Mouse (Mus musculus) cortical plate, adult 2 months (tissue): ENCODE results near the gene Cadps2.

Source experiments
- CTCF ChIP-seq: fragments of 200-500 bp; IDR thresholded peaks from 2 replicates; pipeline ENCODE4 v1.5.1; 2011; ENCODE audit warnings: mild to moderate bottlenecking, control low read depth, low read length; ENCODE audit not compliant: insufficient read depth; ENCODE audit errors: extremely low read depth
- POLR2A ChIP-seq: fragments of 200-500 bp; IDR thresholded peaks from 2 replicates; pipeline ENCODE4 v1.6.1; 2011; ENCODE audit warnings: mild to moderate bottlenecking, low read length, control low read depth; ENCODE audit not compliant: insufficient read depth; ENCODE audit errors: extremely low read depth

DNA sequence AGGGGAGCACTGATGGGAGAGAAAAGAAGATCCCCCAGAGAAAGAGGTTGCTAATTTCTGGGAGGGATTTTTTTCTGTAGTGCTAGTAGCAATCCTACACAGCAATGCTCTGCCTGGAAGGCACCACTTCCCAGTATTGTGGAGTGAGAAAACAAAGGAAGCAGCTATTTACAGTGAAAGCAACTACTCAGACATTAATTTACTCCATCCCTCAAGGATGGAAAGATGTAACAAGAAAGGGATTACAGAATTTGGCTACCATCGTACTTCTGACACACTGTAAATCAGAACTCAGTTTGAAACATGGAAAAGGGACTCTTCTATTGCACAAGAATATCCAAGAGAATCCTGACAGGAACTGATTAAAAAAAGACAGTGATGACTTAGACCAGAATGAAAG lies 29.1 kb downstream of the Cadps2 start:
- TF ChIP-seq POLR2A (no peak), CTCF (no peak)
